Mouse (Mus musculus): ENCODE data around the gene Ccnyl1.
A peak's percentile ranks its signal among the peaks of the same experiment; 100 is the strongest.

GRCm38 (mm10) chr1:64734771-64735750 lies 44.8 kb downstream of the Ccnyl1 start:
- TF ChIP-seq CTCF (IDR thresholded peaks at IDR 0.05; ENCODE audit: borderline replicate concordance, extremely low read depth, insufficient read depth, insufficient read length) (peak; percentile 15; the same call in 1 of the 2 replicates), POLR2A (IDR thresholded peaks at IDR 0.05; ENCODE audit: borderline replicate concordance, extremely low read depth, insufficient read depth, insufficient read length, poor library complexity, severe bottlenecking) (no peak)

Measured in brain, embryonic 14.5 days (tissue).